Mouse (Mus musculus): ENCODE results near the gene Trim47. TPM values are rescaled to one million over a fixed set of nuclear protein-coding genes. Genes with fewer than 3 reads are reported as not detected.
A peak's percentile ranks its signal among the peaks of the same experiment; 100 is the strongest.

Trim47 gene
- polyA plus RNA-seq, 1 experiment from 2014 or later, result 16.1 TPM

DNA sequence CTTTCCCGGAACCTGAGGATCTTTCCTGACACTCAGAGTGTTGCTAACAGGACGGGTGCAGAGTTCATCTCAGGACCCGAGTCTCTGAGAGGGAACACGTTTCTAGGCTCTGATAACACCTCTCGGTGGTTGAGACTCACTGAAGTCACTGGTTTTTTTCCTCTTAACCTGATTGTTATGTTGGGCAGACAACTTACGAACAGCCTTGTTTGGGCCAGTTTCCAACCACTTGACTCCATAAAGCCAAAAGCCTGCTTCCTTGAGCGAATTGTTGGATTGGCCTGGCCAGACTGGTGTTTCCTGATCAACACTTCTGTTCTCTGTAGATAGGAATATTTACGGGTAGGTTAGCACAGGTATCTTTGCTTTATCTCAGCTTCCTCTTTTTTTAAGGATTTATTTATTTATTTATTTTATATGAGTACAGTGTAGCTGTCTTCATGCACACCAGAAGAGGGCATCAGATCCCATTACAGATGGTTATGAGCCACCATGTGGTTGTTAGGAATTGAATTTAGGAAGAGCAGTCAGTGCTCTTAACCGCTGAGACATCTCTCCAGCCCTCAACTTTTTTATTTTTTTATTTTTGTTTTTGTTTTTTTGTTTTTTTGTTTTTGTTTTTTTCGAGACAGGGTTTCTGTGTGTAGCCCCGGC, 38.1 kb downstream of the Trim47 start:
- 51% methylated on average over 11 of the region's 11 CpGs for WGBS
- no peaks in the 10 kb centered on the region for H3K4me1 ChIP-seq (replicated peaks; ENCODE audit: control insufficient read depth, insufficient read depth, low read length)
- no peaks in the 10 kb centered on the region for H3K9me3 ChIP-seq (ENCODE audit: control insufficient read depth)
- TF ChIP-seq CTCF (IDR thresholded peaks at IDR 0.05; ENCODE audit: low read depth), result peak; percentile 38; the same call in 1 of the 2 replicates
- peak overlapping the region; percentile 71 for H3K27ac ChIP-seq (ENCODE audit: low read depth, low read length)
- peaks cover 5% of the 10 kb centered on the region for H3K36me3 ChIP-seq (ENCODE audit: control insufficient read depth, insufficient read depth)
- no peak overlapping the region for H3K4me2 ChIP-seq (replicated peaks; ENCODE audit: low read depth)
- H3K4me3 ChIP-seq (ENCODE audit: low read depth, low read length), result no peak overlapping the region
- H3K9ac ChIP-seq (ENCODE audit: low read depth, low read length), result no peak overlapping the region
- ATAC-seq, result no peak
- H3K27me3 ChIP-seq (replicated peaks; ENCODE audit: control insufficient read depth, insufficient read depth, low read length), result no peaks in the 10 kb centered on the region

DNA sequence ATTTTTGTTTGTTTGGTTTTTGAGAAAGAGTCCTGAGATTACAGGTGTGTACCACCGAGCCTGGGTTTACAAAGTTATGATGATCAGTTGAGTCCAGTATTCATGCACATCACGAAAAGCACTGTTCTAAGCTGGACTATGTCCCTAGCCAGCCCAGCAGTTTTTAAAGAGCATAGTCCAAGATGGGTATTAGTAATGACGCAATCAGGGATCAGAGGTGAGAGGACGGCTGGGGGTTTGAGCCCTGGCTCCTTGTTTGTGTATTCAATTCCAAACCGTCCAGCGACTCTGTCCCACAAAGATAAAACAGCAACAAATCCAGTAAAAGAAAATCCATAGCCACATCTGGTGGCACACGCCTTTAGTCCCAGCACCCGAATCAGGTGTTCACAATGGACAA, 38.8 kb downstream of the Trim47 start:
- no peaks in the 10 kb centered on the region for H3K9me3 ChIP-seq (ENCODE audit: control insufficient read depth)
- no peaks in the 10 kb centered on the region for H3K27me3 ChIP-seq (replicated peaks; ENCODE audit: control insufficient read depth, insufficient read depth, low read length)
- 40% methylated on average over 8 of the region's 8 CpGs for WGBS
- H3K27ac ChIP-seq (ENCODE audit: low read depth, low read length), result peak overlapping the region; percentile 85
- no peak overlapping the region for H3K4me3 ChIP-seq (ENCODE audit: low read depth, low read length)
- TF ChIP-seq CTCF (IDR thresholded peaks at IDR 0.05; ENCODE audit: low read depth), result no peak
- peak overlapping the region; percentile 62; the same call in 1 of the 2 replicates for H3K4me2 ChIP-seq (replicated peaks; ENCODE audit: low read depth)
- H3K4me1 ChIP-seq (replicated peaks; ENCODE audit: control insufficient read depth, insufficient read depth, low read length), result no peaks in the 10 kb centered on the region
- peak; percentile 40 for ATAC-seq
- peaks cover 12% of the 10 kb centered on the region for H3K36me3 ChIP-seq (ENCODE audit: control insufficient read depth, insufficient read depth)
- H3K9ac ChIP-seq (ENCODE audit: low read depth, low read length), result no peak overlapping the region

DNA sequence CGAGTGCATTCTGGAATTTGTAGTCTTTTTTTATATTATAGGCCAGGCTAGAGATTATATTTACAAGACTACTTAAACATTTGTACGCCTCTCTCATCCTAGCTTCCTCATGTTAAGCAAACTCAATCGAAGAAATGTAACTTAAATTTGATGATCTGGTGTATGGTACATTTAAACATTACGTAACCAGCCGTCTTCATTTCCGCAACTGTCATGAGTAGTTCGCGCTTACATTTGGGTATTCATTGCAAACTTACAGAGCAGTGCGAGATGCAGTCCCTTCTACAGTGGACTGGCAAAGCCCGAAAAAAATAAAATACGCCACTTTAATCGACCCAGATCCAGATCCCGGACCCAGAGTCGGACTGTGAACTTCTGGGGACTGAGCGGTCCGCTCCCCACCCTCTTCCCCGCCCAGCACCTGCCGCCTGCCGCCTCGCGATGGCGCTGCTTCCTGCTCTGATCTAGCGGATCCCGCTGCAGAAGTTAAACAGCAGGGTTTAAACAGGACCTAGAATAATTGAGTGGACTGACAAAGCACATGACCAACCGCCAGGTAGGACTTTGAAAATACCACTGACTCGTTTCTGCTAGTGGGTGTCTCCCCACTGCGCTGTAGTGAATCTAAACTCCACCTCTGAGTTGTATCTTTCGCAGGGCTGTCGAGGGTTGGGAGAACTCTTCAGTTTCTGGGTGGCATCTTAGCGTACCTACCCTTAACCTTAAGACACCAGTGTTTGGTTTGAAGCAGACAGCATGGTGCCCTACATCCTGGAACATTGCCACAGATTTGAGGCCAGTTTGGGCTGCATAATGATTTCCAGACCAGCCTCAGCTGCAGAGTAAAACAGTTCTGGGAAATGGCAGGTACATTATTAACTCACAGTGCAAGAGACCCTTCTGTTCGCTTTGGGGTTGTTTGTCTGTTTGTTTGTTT, 39.5 kb downstream of the Trim47 start:
- H3K4me1 ChIP-seq (replicated peaks; ENCODE audit: control insufficient read depth, insufficient read depth, low read length), result no peaks in the 10 kb centered on the region
- TF ChIP-seq CTCF (IDR thresholded peaks at IDR 0.05; ENCODE audit: low read depth), result peak; percentile 95
- peak overlapping the region; percentile 62 for H3K4me2 ChIP-seq (replicated peaks; ENCODE audit: low read depth)
- peak; percentile 80 for ATAC-seq
- peak overlapping the region; percentile 50 for H3K4me3 ChIP-seq (ENCODE audit: low read depth, low read length)
- WGBS, result 1% methylated on average over 31 of the region's 31 CpGs
- no peaks in the 10 kb centered on the region for H3K27me3 ChIP-seq (replicated peaks; ENCODE audit: control insufficient read depth, insufficient read depth, low read length)
- H3K9ac ChIP-seq (ENCODE audit: low read depth, low read length), result 0 out of 2 replicates have a peak overlapping the region, but pooled peaks have one; percentile 48
- H3K36me3 ChIP-seq (ENCODE audit: control insufficient read depth, insufficient read depth), result peaks cover 19% of the 10 kb centered on the region
- H3K27ac ChIP-seq (ENCODE audit: low read depth, low read length), result peak overlapping the region; percentile 85
- H3K9me3 ChIP-seq (ENCODE audit: control insufficient read depth), result no peaks in the 10 kb centered on the region

- peak; percentile 92 for ATAC-seq
- Histone ChIP-seq H3K4me3 (ENCODE audit: low read depth, low read length) (peak within 1 kb of the TSS; percentile 50), H3K36me3 (ENCODE audit: control insufficient read depth, insufficient read depth) (peaks cover 28% of the 10 kb centered on the region), H3K27me3 (replicated peaks; ENCODE audit: control insufficient read depth, insufficient read depth, low read length) (no peaks in the 10 kb centered on the region), H3K9ac (ENCODE audit: low read depth, low read length) (peak within 1 kb of the TSS; percentile 50), H3K27ac (ENCODE audit: low read depth, low read length) (peak within 1 kb of the TSS; percentile 85), H3K9me3 (ENCODE audit: control insufficient read depth) (no peaks in the 10 kb centered on the region), H3K4me2 (replicated peaks; ENCODE audit: low read depth) (peak within 1 kb of the TSS; percentile 62), H3K4me1 (replicated peaks; ENCODE audit: control insufficient read depth, insufficient read depth, low read length) (no peaks in the 10 kb centered on the region)
- TF ChIP-seq CTCF (IDR thresholded peaks at IDR 0.05; ENCODE audit: low read depth), result peak; percentile 46; the same call in 1 of the 2 replicates
- 3% methylated on average over 38 of the region's 43 CpGs for WGBS
Measured at GRCm38 (mm10) chr11:116086258-116087193, 40.5 kb downstream of the Trim47 start, which contains the start of gene Wbp2. Gene Wbp2, minus strand, starts transcription at chr11:116086995.

DNA sequence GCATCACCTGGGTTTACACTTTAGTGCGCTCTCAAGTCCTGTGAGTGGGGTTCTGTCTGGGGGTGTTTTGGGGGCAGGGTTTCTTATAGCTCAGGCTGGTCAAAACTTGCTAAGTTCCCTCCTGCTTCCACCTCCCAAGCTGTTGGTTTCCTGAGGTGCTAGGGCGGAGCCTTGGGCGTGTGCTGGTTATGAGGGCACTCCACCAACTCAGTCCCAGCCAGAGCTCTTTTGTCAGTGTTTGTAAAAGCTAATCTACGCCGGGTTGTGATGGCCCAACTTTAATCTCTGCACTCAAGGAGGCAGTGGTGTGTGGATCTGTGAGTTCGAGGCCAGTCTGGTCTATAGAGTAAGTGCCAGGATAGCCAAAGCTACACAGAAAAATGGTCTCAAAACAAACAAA, 42.8 kb downstream of the Trim47 start:
- no peaks in the 10 kb centered on the region for H3K4me1 ChIP-seq (replicated peaks; ENCODE audit: control insufficient read depth, insufficient read depth, low read length)
- peak overlapping the region; percentile 15; the same call in 1 of the 2 replicates for H3K27ac ChIP-seq (ENCODE audit: low read depth, low read length)
- ATAC-seq, result no peak
- no peaks in the 10 kb centered on the region for H3K27me3 ChIP-seq (replicated peaks; ENCODE audit: control insufficient read depth, insufficient read depth, low read length)
- no peak overlapping the region for H3K9ac ChIP-seq (ENCODE audit: low read depth, low read length)
- WGBS, result 74% methylated on average over 6 of the region's 6 CpGs
- peaks cover 52% of the 10 kb centered on the region for H3K36me3 ChIP-seq (ENCODE audit: control insufficient read depth, insufficient read depth)
- no peak for TF ChIP-seq CTCF (IDR thresholded peaks at IDR 0.05; ENCODE audit: low read depth)
- H3K4me3 ChIP-seq (ENCODE audit: low read depth, low read length), result no peak overlapping the region
- peak overlapping the region; percentile 37; the same call in 1 of the 2 replicates for H3K4me2 ChIP-seq (replicated peaks; ENCODE audit: low read depth)
- H3K9me3 ChIP-seq (ENCODE audit: control insufficient read depth), result no peaks in the 10 kb centered on the region
